13 mouse cellular contexts compared by ENCODE assay signal in genomic region chr1:58348712-58349111, GRCm38 (mm10).
"Had no signal": no experiment of that assay in that cellular context is flagged by ENCODE, and none has a peak within 500 bp of the region (broad histone marks: within the 10 kb centered on the region; RNA-seq: fewer than 3 reads in every experiment).

No protein-coding gene starts in this region.

- H3K4me2 ChIP-seq: limb, embryonic 12.5 days; liver, embryonic 13.5 days; lung, embryonic 15.5 days; midbrain, embryonic 11.5 days; midbrain, embryonic 15.5 days had no signal

- DNase-seq: kidney, adult 8-10 months; kidney, postnatal 36 days; liver; liver, embryonic 13.5 days; liver, postnatal 0 days; right cerebral cortex, postnatal 14 days; thymus, adult 2 months; thymus, postnatal 4 days had no signal

- H3K4me1 ChIP-seq: limb, embryonic 12.5 days; liver, embryonic 13.5 days; lung, embryonic 15.5 days; megakaryocyte, embryonic 14.5 days; midbrain, embryonic 15.5 days had no signal

- ATAC-seq: liver, postnatal 0 days; midbrain, embryonic 15.5 days had no signal

- H3K9me3 ChIP-seq: limb, embryonic 12.5 days; liver, embryonic 13.5 days; lung, embryonic 15.5 days; megakaryocyte, embryonic 14.5 days; midbrain, embryonic 15.5 days had no signal

- H3K27ac ChIP-seq: limb, embryonic 12.5 days; liver, embryonic 13.5 days; lung, embryonic 15.5 days; midbrain, embryonic 15.5 days had no signal

- H3K9ac ChIP-seq: limb, embryonic 12.5 days; liver, embryonic 13.5 days; liver, postnatal 0 days; lung, embryonic 15.5 days; midbrain, embryonic 15.5 days had no signal

- H3K4me3 ChIP-seq: limb, embryonic 12.5 days; liver, embryonic 13.5 days; lung, embryonic 15.5 days; megakaryocyte, embryonic 14.5 days; midbrain, embryonic 15.5 days had no signal

- H3K36me3 ChIP-seq: limb, embryonic 12.5 days; liver, embryonic 13.5 days; lung, embryonic 15.5 days; midbrain, embryonic 15.5 days had no signal

- H3K27me3 ChIP-seq: limb, embryonic 12.5 days; liver, embryonic 13.5 days; lung, embryonic 15.5 days; megakaryocyte, embryonic 14.5 days; midbrain, embryonic 15.5 days had no signal
